Mouse (Mus musculus): ENCODE measurements at regions not wholly inside any gene's neighbourhood (a gene's known extent, or its start where the extent isn't known, plus 50 kb on each side); places are given as distances from the start of the nearest gene placed in this dataset.

GRCm38 (mm10) chr3:6051901-6052300, 301.3 kb downstream of the Gm8797 start:
- no peak for TF ChIP-seq CTCF (IDR thresholded peaks at IDR 0.05; ENCODE audit: low read depth, low read length)
- no peak for TF ChIP-seq GATA1 (IDR thresholded peaks at IDR 0.05; ENCODE audit: borderline replicate concordance, low read length)
- no peak for TF ChIP-seq GATA2 (IDR thresholded peaks at IDR 0.05; ENCODE audit: borderline replicate concordance, low read depth, low read length)
- TF ChIP-seq TAL1 (conservative IDR thresholded peaks at IDR 0.05; ENCODE audit: low read depth, low read length) = no peak
- no peak for TF ChIP-seq POLR2AphosphoS5 (IDR thresholded peaks at IDR 0.05; ENCODE audit: insufficient replicate concordance, low read depth, low read length)

Data from G1E (cell line).